Mouse (Mus musculus) small intestine, adult 2 months (tissue): ENCODE measurements around the gene Btbd8.

Experiments
- CTCF ChIP-seq: fragments of 200-500 bp; IDR thresholded peaks from 2 replicates; pipeline ENCODE4 v1.5.1; 2012; ENCODE audit warnings: low read depth, mild to moderate bottlenecking, control low read depth, inconsistent platforms, low read length, moderate library complexity, mixed read lengths; ENCODE audit not compliant: insufficient replicate concordance, insufficient read length; ENCODE audit errors: extremely low read depth
- POLR2A ChIP-seq: fragments of 200-500 bp; IDR thresholded peaks from 2 replicates; pipeline ENCODE4 v1.6.1; 2012; ENCODE audit warnings: low read depth, mild to moderate bottlenecking, control low read depth, inconsistent platforms, low read length, moderate library complexity

DNA sequence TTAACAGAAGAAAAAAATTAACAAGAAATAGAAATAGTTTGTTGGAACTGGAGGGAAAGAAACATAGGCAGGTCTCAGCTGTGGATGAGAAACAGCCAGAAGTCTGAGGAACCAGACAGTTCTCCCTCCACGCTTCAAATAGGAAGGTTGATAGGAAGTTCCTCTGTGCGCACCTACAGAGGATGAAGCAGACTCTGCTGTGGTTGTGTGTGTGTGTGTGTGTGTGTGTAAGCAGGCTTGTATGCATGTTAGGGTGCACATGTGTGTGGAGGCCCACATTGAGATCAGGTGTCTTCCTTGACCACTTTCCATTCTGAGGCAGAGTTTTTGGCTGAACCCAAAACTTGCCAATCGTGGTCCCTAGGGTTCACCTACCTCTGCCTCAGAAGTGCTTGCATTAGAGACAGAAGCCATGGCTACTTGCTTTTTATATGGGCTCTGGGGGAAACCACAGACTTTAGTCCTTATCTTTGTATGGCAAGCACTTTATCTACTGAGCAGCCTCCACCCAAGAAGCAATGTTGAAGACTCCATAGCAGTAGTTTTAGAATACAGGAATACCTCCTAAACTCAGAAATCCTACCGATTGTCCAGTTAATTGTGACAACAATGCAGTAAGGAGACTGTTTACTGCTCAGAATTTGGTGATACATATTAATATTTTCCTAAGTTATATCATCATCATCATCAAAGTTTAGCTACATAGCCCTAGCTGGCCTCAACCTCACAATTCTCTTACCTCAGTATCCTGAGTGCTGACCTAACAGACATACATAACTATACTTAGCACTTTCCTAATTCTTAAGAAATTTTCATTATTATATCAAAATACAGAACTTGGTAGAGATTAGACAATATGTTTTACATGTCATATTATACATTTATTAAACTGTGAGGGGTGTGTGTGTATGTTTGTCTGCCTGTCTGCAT, 24.6 kb downstream of the Btbd8 start:
- TF ChIP-seq CTCF (no peak), POLR2A (no peak)
